Mouse (Mus musculus): ENCODE measurements around the gene Fam171a1.

Fam171a1 gene

GRCm38 (mm10) chr2:3276106-3276505 lies 162.1 kb downstream of the Fam171a1 start:
- DNase-seq, result no peak
